Mouse (Mus musculus) intestine, embryonic 16.5 days (tissue): ENCODE data around the gene Mbnl1. TPM values are rescaled to one million over a fixed set of nuclear protein-coding genes. Genes with fewer than 3 reads are reported as not detected.

Source experiments
- ATAC-seq: fragments of 200-750 bp; cut with Nextera tagmentation; 2 replicates; pipeline ENCODE4 v1.8.0; 2017; ENCODE audit warnings: moderate TSS enrichment, moderate library complexity
- H3K27ac ChIP-seq: fragments of 300-500 bp; sonication (generic); 2 replicates; pipeline ENCODE4 v1.5.1; 2014; ENCODE audit warnings: mild to moderate bottlenecking, low read length
- H3K27me3 ChIP-seq: fragments of 300-500 bp; sonication (generic); replicated peaks from 2 replicates; pipeline ENCODE4 v1.6.1; 2014; ENCODE audit warnings: low read length, control low read depth, mixed read lengths; ENCODE audit not compliant: control insufficient read depth, insufficient read depth
- H3K36me3 ChIP-seq: fragments of 300-500 bp; sonication (generic); 2 replicates; pipeline ENCODE4 v1.6.1; 2014; ENCODE audit warnings: low read length, control low read depth; ENCODE audit not compliant: control insufficient read depth, insufficient read depth
- H3K4me1 ChIP-seq: fragments of 300-500 bp; sonication (generic); 2 replicates; pipeline ENCODE4 v1.6.1; 2014; ENCODE audit warnings: low read length, control low read depth, mixed read lengths; ENCODE audit not compliant: control insufficient read depth, insufficient read depth
- H3K4me2 ChIP-seq: fragments of 300-500 bp; sonication (generic); 2 replicates; pipeline ENCODE4 v1.6.1; 2014; ENCODE audit warnings: low read depth, low read length, control low read depth
- H3K4me3 ChIP-seq: fragments of 300-500 bp; sonication (generic); 2 replicates; pipeline ENCODE4 v1.5.1; 2014; ENCODE audit warnings: mild to moderate bottlenecking, low read length
- H3K9ac ChIP-seq: fragments of 300-500 bp; sonication (generic); 2 replicates; pipeline ENCODE4 v1.6.1; 2014; ENCODE audit warnings: low read depth, low read length
- H3K9me3 ChIP-seq: fragments of 300-500 bp; sonication (generic); 2 replicates; pipeline ENCODE4 v1.6.1; 2016; ENCODE audit warnings: low read length, control low read depth; ENCODE audit not compliant: control insufficient read depth
- WGBS: fragments of 180-500 bp; shearing (Covaris S2); extraction: QIAGEN DNeasy Blood & Tissue Kit; methylation state at CpG from one replicate; pipeline ENCODE4 v1.1.7; 2014; 5-methylcytosine and 5-hydroxymethylcytosine counted together
- polyA plus RNA-seq: library from polyadenylated mRNA; unstranded; fragments of >200 nt; fragmentation: Nextera tagmentation; extraction: Ambion mirVana; gene quantifications from 2 replicates; pipeline ENCODE4 v1.2.1, GENCODE M21; 2015

The Mbnl1 gene
- polyA plus RNA-seq, 1 experiment from 2014 or later, result 98.2 TPM

DNA sequence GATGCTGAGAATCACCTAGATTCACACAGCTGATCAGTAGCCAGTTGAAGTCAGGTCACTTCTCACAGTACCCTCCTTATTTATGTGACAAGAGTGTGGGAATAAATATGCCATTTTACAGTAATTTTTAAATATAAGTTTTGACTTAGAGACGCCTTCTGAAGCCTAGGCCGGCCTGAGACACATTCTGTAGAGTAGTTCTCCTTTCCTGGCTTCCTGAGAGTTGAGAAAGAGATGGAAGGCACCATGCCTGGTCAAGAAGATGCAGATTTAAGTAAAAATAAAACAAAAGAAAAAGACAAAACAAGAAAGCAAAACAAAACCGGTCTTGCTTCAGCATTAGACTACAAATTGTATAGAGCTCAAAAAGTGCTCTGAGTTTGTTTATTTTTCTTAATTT is 38.6 kb downstream of the Mbnl1 start:
- 83% methylated on average over 3 of the region's 3 CpGs for WGBS
- ATAC-seq, result no peak

DNA sequence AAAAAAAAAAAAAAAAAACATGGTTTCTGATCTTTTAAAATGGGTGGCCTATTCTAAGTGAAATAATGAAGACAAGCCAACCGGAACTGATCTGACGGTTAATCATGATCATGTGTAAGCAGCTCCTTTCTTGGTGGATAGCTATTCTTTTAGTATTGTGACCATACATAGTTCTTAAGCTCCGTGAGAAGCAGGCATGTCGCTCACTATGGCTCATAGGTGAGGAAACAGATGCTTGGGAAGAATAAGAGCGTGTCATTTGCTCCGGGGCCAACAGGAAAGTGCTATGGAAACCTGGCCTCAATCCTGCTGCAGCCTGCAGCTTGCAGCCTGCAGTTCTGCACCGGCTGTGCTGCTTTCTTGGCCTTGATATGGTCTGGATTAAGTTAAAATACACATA is 40.7 kb downstream of the Mbnl1 start:
- peak; percentile 37; the same call in 1 of the 2 replicates for ATAC-seq
- H3K4me2 ChIP-seq, result no peak overlapping the region
- H3K9ac ChIP-seq, result no peak overlapping the region
- H3K27ac ChIP-seq, result no peak overlapping the region
- no peaks in the 10 kb centered on the region for H3K36me3 ChIP-seq
- H3K27me3 ChIP-seq, result no peaks in the 10 kb centered on the region
- 60% methylated on average over 7 of the region's 7 CpGs for WGBS
- H3K4me1 ChIP-seq, result peaks cover 19% of the 10 kb centered on the region
- no peaks in the 10 kb centered on the region for H3K9me3 ChIP-seq
- H3K4me3 ChIP-seq, result no peak overlapping the region

More for the DNA sequence above, 38.6 kb downstream of the Mbnl1 start:
- Histone ChIP-seq H3K4me1 (peaks cover 16% of the 10 kb centered on the region), H3K27ac (no peak overlapping the region), H3K9ac (no peak overlapping the region), H3K36me3 (no peaks in the 10 kb centered on the region), H3K27me3 (no peaks in the 10 kb centered on the region), H3K4me2 (no peak overlapping the region), H3K4me3 (no peak overlapping the region), H3K9me3 (no peaks in the 10 kb centered on the region)

DNA sequence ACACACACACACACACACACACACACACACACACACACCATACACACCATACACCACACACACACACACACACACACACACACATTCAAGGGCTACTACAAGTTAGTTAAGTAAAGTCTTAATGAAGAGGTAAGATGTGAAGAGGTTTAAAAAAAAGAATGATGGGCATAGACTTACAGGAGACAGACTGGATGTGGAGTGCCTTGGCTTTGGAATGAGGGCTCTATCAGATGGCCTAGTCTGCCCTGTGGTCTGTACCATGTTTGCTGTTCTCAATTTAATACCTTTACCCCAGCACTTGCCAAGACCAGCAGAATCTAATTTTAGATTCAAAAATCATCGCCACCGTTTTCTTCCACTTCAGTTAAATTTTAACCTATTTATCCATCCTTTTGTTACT is 41.1 kb downstream of the Mbnl1 start:
- 55% methylated on average over 2 of the region's 2 CpGs for WGBS
- Histone ChIP-seq H3K27ac (no peak overlapping the region), H3K9ac (no peak overlapping the region), H3K4me1 (peaks cover 18% of the 10 kb centered on the region), H3K27me3 (no peaks in the 10 kb centered on the region), H3K9me3 (no peaks in the 10 kb centered on the region), H3K36me3 (no peaks in the 10 kb centered on the region), H3K4me2 (no peak overlapping the region), H3K4me3 (no peak overlapping the region)
- no peak for ATAC-seq

- no peak overlapping the region for H3K4me3 ChIP-seq
- no peak overlapping the region for H3K9ac ChIP-seq
- peaks cover 18% of the 10 kb centered on the region for H3K4me1 ChIP-seq
- no peak for ATAC-seq
- H3K9me3 ChIP-seq, result no peaks in the 10 kb centered on the region
- no peaks in the 10 kb centered on the region for H3K36me3 ChIP-seq
- H3K27ac ChIP-seq, result peak overlapping the region; percentile 45; the same call in 1 of the 2 replicates
- H3K27me3 ChIP-seq, result no peaks in the 10 kb centered on the region
- H3K4me2 ChIP-seq, result no peak overlapping the region
Measured at GRCm38 (mm10) chr3:60515430-60515829, 42.8 kb downstream of the Mbnl1 start.

GRCm38 (mm10) chr3:60516054-60516674 is 43.5 kb downstream of the Mbnl1 start:
- Histone ChIP-seq H3K27ac (peak overlapping the region; percentile 54; the same call in 1 of the 2 replicates), H3K27me3 (no peaks in the 10 kb centered on the region), H3K9me3 (no peaks in the 10 kb centered on the region), H3K36me3 (no peaks in the 10 kb centered on the region), H3K4me1 (peaks cover 18% of the 10 kb centered on the region), H3K4me2 (no peak overlapping the region), H3K9ac (0 out of 2 replicates have a peak overlapping the region, but pooled peaks have one; percentile 1), H3K4me3 (no peak overlapping the region)
- WGBS, result 32% methylated on average over 12 of the region's 12 CpGs
- 0 out of 2 replicates have a peak, but pooled peaks have one; percentile 53 for ATAC-seq

- ATAC-seq, result no peak
- H3K4me2 ChIP-seq, result no peak overlapping the region
- 47% methylated on average over 3 of the region's 3 CpGs for WGBS
- H3K9ac ChIP-seq, result no peak overlapping the region
- no peaks in the 10 kb centered on the region for H3K36me3 ChIP-seq
- no peaks in the 10 kb centered on the region for H3K27me3 ChIP-seq
- peaks cover 18% of the 10 kb centered on the region for H3K4me1 ChIP-seq
- no peak overlapping the region for H3K4me3 ChIP-seq
- no peaks in the 10 kb centered on the region for H3K9me3 ChIP-seq
- no peak overlapping the region for H3K27ac ChIP-seq
Measured at GRCm38 (mm10) chr3:60517234-60517787, 44.7 kb downstream of the Mbnl1 start.

GRCm38 (mm10) chr3:60519337-60519736 is 46.7 kb downstream of the Mbnl1 start:
- Histone ChIP-seq H3K27me3 (no peaks in the 10 kb centered on the region), H3K27ac (no peak overlapping the region), H3K9ac (no peak overlapping the region), H3K36me3 (no peaks in the 10 kb centered on the region), H3K9me3 (no peaks in the 10 kb centered on the region), H3K4me3 (no peak overlapping the region), H3K4me1 (peaks cover 16% of the 10 kb centered on the region), H3K4me2 (no peak overlapping the region)
- ATAC-seq, result no peak
- WGBS, result 62% methylated on average over 3 of the region's 3 CpGs

DNA sequence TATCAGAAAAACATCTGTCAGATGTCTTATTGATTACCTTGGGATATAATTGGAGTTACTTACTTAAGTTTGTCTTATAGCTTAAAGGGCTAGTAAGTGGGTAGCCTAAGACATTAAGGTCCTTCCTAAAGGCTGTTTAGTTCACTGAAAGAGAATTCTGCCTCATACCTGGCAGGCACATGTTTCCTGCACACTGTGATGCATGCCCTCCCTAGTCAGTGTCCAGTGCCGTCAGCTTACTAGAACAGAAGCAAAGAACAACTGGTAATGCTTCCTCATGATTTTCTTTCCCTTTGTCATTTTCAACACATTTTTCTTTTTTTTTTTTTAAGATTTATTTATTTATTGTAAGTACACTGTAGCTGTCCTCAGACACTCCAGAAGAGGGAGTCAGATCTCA is 51.5 kb downstream of the Mbnl1 start:
- WGBS, result 75% methylated on average over 1 of the region's 1 CpGs

GRCm38 (mm10) chr3:60531286-60531685 is 58.7 kb downstream of the Mbnl1 start:
- Histone ChIP-seq H3K4me2 (no peak overlapping the region), H3K9ac (no peak overlapping the region), H3K36me3 (no peaks in the 10 kb centered on the region), H3K9me3 (no peaks in the 10 kb centered on the region), H3K27me3 (no peaks in the 10 kb centered on the region), H3K4me3 (no peak overlapping the region), H3K27ac (no peak overlapping the region), H3K4me1 (peaks cover 35% of the 10 kb centered on the region)
- 61% methylated on average over 5 of the region's 5 CpGs for WGBS
- ATAC-seq, result no peak

More for the DNA sequence above, 51.5 kb downstream of the Mbnl1 start:
- H3K4me3 ChIP-seq, result no peak overlapping the region
- H3K27ac ChIP-seq, result no peak overlapping the region
- no peak overlapping the region for H3K9ac ChIP-seq
- H3K4me2 ChIP-seq, result no peak overlapping the region
- peaks cover 16% of the 10 kb centered on the region for H3K4me1 ChIP-seq
- no peaks in the 10 kb centered on the region for H3K9me3 ChIP-seq
- no peak for ATAC-seq
- H3K27me3 ChIP-seq, result no peaks in the 10 kb centered on the region
- no peaks in the 10 kb centered on the region for H3K36me3 ChIP-seq
